Mouse (Mus musculus) midbrain, embryonic 10.5 days (tissue): Measurements from ENCODE around the gene Irf2bp2. TPM values are rescaled to one million over a fixed set of nuclear protein-coding genes. Genes with fewer than 3 reads are reported as not detected.

ENCODE experiments used
- DNase-seq: peaks from one replicate; pipeline ENCODE4 v3.0.0-alpha.2; 2017; ENCODE audit warnings: low spot score
- H3K27ac ChIP-seq: fragments of 300-500 bp; sonication (generic); replicated peaks from 2 replicates; pipeline ENCODE4 v1.5.1; 2016; ENCODE audit warnings: mild to moderate bottlenecking
- H3K27me3 ChIP-seq: fragments of 300-500 bp; sonication (generic); 2 replicates; pipeline ENCODE4 v1.6.1; 2016; ENCODE audit warnings: low read depth, mild to moderate bottlenecking; ENCODE audit not compliant: poor library complexity, severe bottlenecking
- H3K36me3 ChIP-seq: fragments of 300-500 bp; sonication (generic); 2 replicates; pipeline ENCODE4 v1.6.1; 2016; ENCODE audit warnings: mild to moderate bottlenecking, moderate library complexity
- H3K4me1 ChIP-seq: fragments of 300-500 bp; sonication (generic); 2 replicates; pipeline ENCODE4 v1.6.1; 2016
- H3K4me3 ChIP-seq: fragments of 300-500 bp; sonication (generic); 2 replicates; pipeline ENCODE4 v1.5.1; 2016; ENCODE audit warnings: mild to moderate bottlenecking, moderate library complexity
- H3K9me3 ChIP-seq: fragments of 300-500 bp; sonication (generic); replicated peaks from 2 replicates; pipeline ENCODE4 v1.6.1; 2016; ENCODE audit warnings: mild to moderate bottlenecking
- WGBS: fragments of 180-500 bp; shearing (Covaris S2); methylation state at CpG from one replicate; pipeline ENCODE4 v1.1.7; 2016; 5-methylcytosine and 5-hydroxymethylcytosine counted together
- polyA plus RNA-seq: library from polyadenylated mRNA; unstranded; fragments of >200 nt; fragmentation: Nextera tagmentation; extraction: Ambion mirVana; gene quantifications from 2 replicates; pipeline ENCODE4 v1.2.1, GENCODE M21; 2016

Gene Irf2bp2
- polyA plus RNA-seq, 1 experiment from 2014 or later: 4.0 TPM

DNA sequence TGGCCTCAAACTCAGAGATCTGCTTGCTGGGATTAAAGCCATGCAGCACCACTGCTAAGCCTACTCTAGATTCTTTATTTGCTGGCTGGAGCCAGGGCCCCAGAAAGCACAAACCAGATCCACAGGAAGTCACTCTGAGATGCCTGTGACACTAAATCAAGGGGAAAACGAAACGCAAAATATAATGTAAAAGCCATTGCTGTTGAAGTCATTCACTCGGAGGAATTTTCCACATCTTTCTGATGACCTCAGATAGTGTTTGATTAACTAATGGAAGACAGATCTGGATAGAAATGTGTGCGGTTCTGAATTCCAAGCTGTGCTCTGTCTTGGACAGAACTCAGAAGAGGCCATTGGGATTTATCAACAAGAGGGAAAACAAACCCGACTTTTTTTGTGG, 22.9 kb upstream of the Irf2bp2 start:
- no peaks in the 10 kb centered on the region for H3K36me3 ChIP-seq
- no peaks in the 10 kb centered on the region for H3K27me3 ChIP-seq
- H3K4me1 ChIP-seq: peaks cover 5% of the 10 kb centered on the region; the same call in 1 of the 2 replicates
- H3K9me3 ChIP-seq: no peaks in the 10 kb centered on the region
- no peak overlapping the region for H3K27ac ChIP-seq
- no peak for DNase-seq
- WGBS: 81% methylated on average over 5 of the region's 5 CpGs
- H3K4me3 ChIP-seq: no peak overlapping the region

DNA sequence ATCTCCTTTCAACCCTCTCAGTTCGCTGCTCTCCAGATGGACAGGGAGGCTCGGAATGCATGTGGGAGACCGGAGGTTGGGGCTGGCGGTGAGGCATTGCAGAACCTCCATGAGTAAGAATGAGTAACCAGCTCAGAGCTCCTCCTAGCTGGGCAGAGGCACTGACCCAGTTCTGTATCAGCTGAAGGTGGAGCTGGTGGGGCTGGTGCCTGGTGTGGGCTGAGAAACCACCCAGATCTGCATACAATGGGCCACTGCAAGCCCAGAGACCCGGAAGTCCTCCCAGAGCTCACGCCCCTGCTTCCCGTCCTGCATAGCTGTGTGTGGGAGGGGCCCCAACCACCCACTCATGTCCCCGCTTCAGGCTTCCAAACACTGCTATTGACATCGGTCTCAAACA, 22.0 kb upstream of the Irf2bp2 start:
- Histone ChIP-seq H3K36me3 (no peaks in the 10 kb centered on the region), H3K4me1 (peaks cover 6% of the 10 kb centered on the region; the same call in 1 of the 2 replicates)
- 83% methylated on average over 9 of the region's 9 CpGs for WGBS

DNA sequence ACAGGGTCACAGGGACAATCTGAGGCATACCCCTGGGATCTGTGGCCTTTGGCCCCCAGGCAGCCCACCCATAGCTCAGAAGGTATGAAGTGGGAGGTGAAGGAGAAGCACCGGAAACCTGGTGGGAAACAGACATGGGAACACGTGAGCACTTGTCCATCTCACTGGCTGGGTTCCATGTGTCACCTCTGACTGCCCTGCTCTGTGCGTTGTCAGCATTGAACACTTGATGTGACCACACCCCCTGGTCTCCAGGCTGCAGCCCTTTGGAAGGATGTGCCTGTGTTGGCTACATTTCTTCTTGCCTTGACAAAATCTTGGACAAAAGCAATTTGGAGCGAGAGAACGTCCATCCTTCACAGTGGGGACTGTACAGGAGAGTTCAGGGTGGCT, 20.9 kb upstream of the Irf2bp2 start:
- Histone ChIP-seq H3K4me3 (no peak overlapping the region), H3K9me3 (no peaks in the 10 kb centered on the region), H3K27me3 (no peaks in the 10 kb centered on the region), H3K36me3 (no peaks in the 10 kb centered on the region), H3K27ac (no peak overlapping the region), H3K4me1 (peaks cover 11% of the 10 kb centered on the region; the same call in 1 of the 2 replicates)
- no peak for DNase-seq
- 85% methylated on average over 5 of the region's 5 CpGs for WGBS

More for the DNA sequence above, 22.0 kb upstream of the Irf2bp2 start:
- Histone ChIP-seq H3K27me3 (no peaks in the 10 kb centered on the region), H3K4me3 (no peak overlapping the region), H3K9me3 (no peaks in the 10 kb centered on the region), H3K27ac (0 out of 2 replicates have a peak overlapping the region, but pooled peaks have one; percentile 0)
- no peak for DNase-seq

DNA sequence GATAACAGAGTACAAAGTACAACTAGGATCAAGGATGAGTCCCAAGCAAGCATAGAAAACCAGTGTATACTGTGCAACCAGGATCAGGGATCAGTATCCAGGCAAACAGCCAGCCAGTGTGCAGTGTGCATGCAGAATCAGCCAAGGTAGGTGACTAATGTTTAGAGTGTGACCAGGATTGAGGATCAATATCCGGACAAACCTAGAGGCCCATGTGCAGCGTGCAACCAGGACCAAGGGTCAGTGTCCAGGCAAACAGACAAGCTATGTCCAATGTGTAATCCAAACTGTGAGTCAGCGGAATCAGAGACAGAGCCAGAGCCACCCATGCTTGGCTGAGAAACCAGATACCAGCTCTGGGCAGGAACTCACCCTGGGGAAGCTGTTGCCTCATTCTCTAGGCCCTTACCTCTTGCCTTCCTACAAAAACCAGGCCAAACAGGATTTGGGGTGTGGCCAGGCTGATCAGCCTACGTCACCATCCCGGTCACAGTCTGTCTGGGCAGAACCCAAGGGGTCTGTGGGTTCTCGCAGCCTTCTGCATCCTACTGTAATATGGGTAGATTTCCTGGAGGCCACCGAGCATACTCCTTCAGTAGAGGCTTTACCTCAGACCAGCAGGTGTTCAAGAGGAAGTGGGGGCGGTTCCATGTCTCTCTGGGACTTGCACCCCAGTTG, 20.4 kb upstream of the Irf2bp2 start:
- Histone ChIP-seq H3K9me3 (no peaks in the 10 kb centered on the region), H3K27me3 (no peaks in the 10 kb centered on the region), H3K27ac (no peak overlapping the region), H3K4me3 (no peak overlapping the region), H3K36me3 (no peaks in the 10 kb centered on the region), H3K4me1 (peaks cover 11% of the 10 kb centered on the region; the same call in 1 of the 2 replicates)
- WGBS: 89% methylated on average over 8 of the region's 8 CpGs
- DNase-seq: no peak

DNA sequence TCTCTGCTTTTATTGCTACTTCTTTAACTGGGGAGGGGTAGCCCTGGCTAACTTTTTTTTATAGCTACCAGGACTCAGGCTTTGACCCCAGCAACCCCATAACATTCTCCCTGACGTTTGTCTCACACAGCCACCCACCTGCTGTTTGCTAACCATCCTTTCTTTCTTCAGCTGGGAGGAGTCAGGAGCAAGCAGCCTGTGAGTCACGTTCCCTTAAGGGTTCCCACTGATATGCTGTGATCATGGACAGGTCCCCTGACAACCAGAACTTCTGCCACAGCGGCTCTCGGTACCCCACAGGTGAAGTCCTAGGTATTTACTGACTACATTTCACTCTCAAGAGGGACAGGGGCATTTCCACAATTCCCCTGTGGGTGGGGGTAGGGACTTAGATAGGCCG, 19.4 kb upstream of the Irf2bp2 start:
- Histone ChIP-seq H3K9me3 (no peaks in the 10 kb centered on the region), H3K4me1 (peaks cover 11% of the 10 kb centered on the region; the same call in 1 of the 2 replicates), H3K36me3 (no peaks in the 10 kb centered on the region), H3K27me3 (no peaks in the 10 kb centered on the region), H3K4me3 (no peak overlapping the region), H3K27ac (no peak overlapping the region)
- DNase-seq: no peak
- WGBS: 66% methylated on average over 5 of the region's 5 CpGs

DNA sequence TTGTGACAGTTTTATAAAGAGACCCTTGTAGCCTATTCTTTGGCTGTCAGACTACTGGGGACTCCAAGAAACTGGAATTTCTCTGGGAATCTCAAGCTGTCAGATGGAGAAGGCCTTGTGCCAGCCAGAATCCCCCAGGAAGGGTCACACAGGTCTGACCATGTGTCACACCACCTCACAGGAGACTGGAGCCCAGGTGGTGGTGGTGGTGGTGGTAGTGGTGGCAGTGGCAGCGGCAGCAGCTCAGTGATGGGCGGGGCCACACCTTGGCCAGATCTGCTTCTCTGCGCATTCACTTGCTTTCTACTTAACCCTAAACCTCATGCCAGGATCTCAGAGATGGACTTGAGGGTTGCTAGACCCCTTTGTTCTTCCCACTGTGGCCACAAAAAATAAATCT, 19.0 kb upstream of the Irf2bp2 start:
- H3K4me3 ChIP-seq: no peak overlapping the region
- no peaks in the 10 kb centered on the region for H3K36me3 ChIP-seq
- 93% methylated on average over 3 of the region's 3 CpGs for WGBS
- peaks cover 11% of the 10 kb centered on the region; the same call in 1 of the 2 replicates for H3K4me1 ChIP-seq
- no peaks in the 10 kb centered on the region for H3K9me3 ChIP-seq
- H3K27me3 ChIP-seq: no peaks in the 10 kb centered on the region
- H3K27ac ChIP-seq: no peak overlapping the region; the same call in 1 of the 2 replicates
- no peak for DNase-seq

DNA sequence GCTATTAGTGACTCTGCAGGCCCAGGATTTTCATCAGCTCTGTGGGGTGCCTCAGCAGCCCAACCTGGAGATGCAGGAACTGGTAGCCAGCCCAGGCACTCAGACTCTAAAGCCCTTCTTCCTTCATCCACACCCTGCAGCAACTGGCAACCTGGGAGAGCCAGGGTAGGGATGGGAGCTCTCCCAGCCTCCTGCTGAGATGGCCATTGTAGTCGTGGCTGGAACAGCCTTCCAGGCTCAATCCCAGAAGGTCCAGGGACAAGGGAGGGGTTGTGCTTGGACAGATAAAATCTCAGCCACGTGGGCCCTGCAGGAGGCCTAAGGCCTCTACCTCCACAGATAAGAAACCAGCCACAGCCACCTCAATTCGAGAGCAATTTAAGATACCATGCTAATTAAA, 16.9 kb upstream of the Irf2bp2 start:
- Histone ChIP-seq H3K4me1 (peaks cover 10% of the 10 kb centered on the region; the same call in 1 of the 2 replicates), H3K27me3 (no peaks in the 10 kb centered on the region), H3K27ac (no peak overlapping the region), H3K36me3 (no peaks in the 10 kb centered on the region), H3K9me3 (no peaks in the 10 kb centered on the region), H3K4me3 (no peak overlapping the region)
- no peak for DNase-seq
- 7% methylated on average over 3 of the region's 3 CpGs for WGBS

DNA sequence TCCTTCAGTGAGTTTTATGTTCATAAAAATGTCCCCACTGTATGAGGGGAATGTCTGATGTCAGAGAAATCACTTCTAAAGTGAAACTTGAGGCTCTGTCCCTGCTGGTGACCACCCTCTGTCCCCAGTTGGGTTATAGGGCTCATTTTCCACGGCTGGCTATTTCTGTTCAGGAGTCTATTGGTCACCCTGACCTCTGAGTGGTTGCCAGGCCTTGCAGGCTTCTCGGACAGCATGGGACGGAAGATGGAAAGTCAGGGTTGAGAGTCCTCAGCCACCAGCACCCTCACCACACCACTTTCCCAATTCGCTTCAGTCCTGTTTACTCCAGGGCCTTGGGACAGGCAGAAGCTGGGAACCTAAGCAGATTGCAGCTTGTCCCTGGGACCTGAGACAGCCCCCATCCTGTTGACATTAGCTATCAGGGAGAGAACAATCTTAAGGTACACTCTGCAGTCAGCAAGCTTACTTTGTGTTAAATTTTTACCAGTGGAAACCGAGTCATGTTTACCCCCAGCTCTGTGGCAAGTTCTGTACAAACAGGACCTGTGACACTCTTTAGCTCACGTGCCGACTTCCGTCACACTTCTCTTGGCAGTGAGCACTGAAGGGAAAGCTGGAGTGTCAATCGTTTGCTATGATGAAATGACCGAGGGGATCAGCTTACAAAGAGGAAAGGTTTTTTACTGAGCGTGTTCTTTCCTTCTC, 15.9 kb upstream of the Irf2bp2 start:
- Histone ChIP-seq H3K27me3 (no peaks in the 10 kb centered on the region), H3K9me3 (no peaks in the 10 kb centered on the region), H3K4me1 (0 out of 2 replicates have a peak, but pooled peaks cover 6% of the 10 kb centered on the region), H3K36me3 (no peaks in the 10 kb centered on the region), H3K4me3 (no peak overlapping the region), H3K27ac (no peak overlapping the region)
- WGBS: 91% methylated on average over 11 of the region's 11 CpGs
- no peak for DNase-seq

DNA sequence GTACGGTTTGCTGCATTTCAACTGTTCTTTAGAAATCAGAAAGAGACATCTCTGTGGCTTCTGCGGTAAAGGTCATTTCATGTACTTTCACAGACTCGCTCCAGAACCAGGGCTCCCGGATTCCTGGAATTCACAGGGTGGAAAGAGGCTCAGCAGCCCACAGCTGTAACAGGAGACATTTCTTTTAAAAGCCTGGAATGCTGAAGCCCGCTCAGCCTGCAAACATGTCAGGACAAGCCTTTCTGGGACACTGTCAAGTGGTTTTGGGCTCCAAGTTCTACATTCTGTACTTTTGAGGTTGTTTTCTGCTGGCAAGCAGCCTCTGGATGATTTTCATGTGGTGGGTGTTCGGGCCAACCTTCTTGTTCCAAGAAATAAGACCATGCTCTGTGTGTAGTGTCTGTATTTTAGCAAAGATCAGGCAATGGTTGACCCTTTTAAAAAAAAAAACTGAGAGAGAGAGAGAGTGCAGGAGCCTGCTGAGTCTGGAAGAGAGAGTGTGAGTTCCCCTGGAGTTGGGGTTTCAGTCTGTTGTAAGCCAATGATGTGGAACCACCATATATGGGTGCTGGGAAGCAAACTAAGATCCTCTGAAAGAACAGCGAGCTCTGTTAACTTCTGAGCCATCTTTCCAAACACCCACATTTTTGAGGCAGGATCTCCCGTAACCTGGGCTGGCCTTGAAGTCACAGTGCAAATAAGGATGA, 9.6 kb upstream of the Irf2bp2 start:
- Histone ChIP-seq H3K9me3 (no peaks in the 10 kb centered on the region), H3K27ac (peak overlapping the region; percentile 57; the same call in 1 of the 2 replicates), H3K4me1 (peaks cover 30% of the 10 kb centered on the region), H3K4me3 (no peak overlapping the region), H3K36me3 (no peaks in the 10 kb centered on the region), H3K27me3 (no peaks in the 10 kb centered on the region)
- WGBS: 41% methylated on average over 8 of the region's 8 CpGs
- no peak for DNase-seq

DNA sequence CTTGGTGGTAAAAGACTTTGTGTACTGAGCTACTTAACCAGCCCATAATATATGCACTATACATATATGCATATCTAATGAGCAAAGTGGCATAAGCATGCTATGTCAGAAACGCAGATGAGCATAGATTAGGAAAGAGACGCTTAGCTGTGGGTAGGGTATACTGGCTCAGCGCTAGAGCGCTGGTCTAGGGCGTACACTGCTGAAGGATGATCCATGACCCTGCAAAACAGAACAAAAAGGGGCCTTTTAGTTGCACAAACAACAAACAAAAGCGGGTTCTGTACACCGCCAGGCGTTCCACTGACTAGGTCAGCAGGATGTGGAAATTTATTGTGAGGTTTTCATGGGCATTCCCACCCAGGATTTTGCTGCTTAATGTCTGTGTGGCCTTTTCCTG, 8.9 kb upstream of the Irf2bp2 start:
- H3K9me3 ChIP-seq: no peaks in the 10 kb centered on the region

DNA sequence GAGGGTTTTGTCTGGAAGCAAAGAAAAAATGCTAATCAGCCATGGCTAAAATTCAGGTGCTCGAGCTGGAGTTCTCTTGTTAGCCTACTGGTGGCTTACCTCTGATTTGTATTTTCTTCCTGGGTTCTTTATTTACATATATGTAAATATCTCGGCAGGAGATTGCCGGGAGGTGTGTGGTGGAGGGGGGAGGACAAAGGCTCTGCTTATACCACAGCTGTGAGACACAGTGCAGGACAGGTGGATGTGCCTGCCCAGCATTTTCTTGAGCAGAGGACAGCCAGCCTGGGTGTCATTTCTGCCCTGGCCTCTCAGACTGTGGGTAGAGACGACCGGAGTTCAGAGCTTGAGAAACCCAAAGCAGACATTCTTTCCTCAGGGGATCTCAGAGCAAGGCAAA, 7.5 kb upstream of the Irf2bp2 start:
- H3K27ac ChIP-seq: no peak overlapping the region
- H3K4me1 ChIP-seq: peaks cover 50% of the 10 kb centered on the region
- H3K27me3 ChIP-seq: peaks cover 5% of the 10 kb centered on the region
- WGBS: 32% methylated on average over 5 of the region's 5 CpGs
- no peak overlapping the region for H3K4me3 ChIP-seq
- H3K36me3 ChIP-seq: no peaks in the 10 kb centered on the region
- H3K9me3 ChIP-seq: no peaks in the 10 kb centered on the region
- no peak for DNase-seq

More for the DNA sequence above, 8.9 kb upstream of the Irf2bp2 start:
- 61% methylated on average over 8 of the region's 8 CpGs for whole genome bisulfite sequencing
- DNase-seq: no peak
- H3K27me3 ChIP-seq: no peaks in the 10 kb centered on the region
- H3K27ac ChIP-seq: peak overlapping the region; percentile 63; the same call in 1 of the 2 replicates
- H3K4me3 ChIP-seq: no peak overlapping the region
- H3K36me3 ChIP-seq: no peaks in the 10 kb centered on the region
- peaks cover 37% of the 10 kb centered on the region for H3K4me1 ChIP-seq

DNA sequence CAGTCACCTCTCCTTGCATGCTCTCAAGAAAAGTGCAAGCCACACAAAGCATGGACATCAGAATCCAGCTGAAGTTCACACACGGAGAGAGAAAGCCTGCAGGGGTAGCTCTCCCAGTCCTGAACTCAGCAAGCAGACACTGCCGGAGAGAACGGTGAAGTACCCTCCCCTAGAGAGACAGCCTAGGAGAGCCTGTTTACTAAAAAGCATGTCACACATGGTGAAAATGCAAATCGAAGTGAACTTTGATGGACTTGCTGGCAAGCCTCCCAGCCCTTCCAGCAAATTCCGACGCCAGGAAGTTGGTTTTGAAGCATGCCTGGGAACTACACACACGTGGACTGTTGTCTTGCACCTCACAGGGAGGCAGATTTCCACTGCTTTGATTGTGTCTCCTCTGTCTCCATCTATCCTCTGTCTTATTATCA, 7.0 kb upstream of the Irf2bp2 start:
- no peak for DNase-seq
- H3K27me3 ChIP-seq: peaks cover 6% of the 10 kb centered on the region
- no peak overlapping the region for H3K27ac ChIP-seq
- 22% methylated on average over 7 of the region's 7 CpGs for WGBS
- H3K4me3 ChIP-seq: no peak overlapping the region
- no peaks in the 10 kb centered on the region for H3K9me3 ChIP-seq
- no peaks in the 10 kb centered on the region for H3K36me3 ChIP-seq
- H3K4me1 ChIP-seq: peaks cover 55% of the 10 kb centered on the region
